Mouse (Mus musculus): ENCODE data around the gene Arhgdib. TPM values are rescaled to one million over a fixed set of nuclear protein-coding genes. Genes with fewer than 3 reads are reported as not detected.

Arhgdib gene
- 2,381 TPM for polyA plus RNA-seq (2017; shearing (Covaris generic))

GRCm38 (mm10) chr6:136941051-136942021 is at the start of gene Arhgdib:
Gene Arhgdib, minus strand, starts transcription at chr6:136941899.

DNA sequence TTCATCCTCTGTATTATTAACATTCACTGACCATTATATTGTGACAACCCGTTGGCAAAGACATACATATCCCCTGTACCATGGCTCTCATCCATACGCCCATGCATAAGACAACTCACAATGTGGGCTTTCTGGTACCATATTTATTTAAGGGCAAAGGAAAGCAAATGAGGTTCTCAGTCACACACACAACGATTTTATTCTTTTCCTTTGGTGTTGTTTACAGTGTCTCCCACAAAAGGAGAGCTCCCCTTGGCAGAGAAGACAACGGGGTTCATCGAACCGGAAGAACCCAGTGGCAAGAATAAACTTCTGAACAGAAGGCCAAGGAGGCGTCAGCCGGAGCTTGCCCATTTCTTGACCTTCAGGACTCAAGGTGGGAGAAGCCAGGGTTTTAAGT is 18.2 kb downstream of the Arhgdib start, which contains the start of gene Pde6h:
Pde6h (plus strand) TSS at position 301 of the 400 bp plus-strand sequence.

DNA sequence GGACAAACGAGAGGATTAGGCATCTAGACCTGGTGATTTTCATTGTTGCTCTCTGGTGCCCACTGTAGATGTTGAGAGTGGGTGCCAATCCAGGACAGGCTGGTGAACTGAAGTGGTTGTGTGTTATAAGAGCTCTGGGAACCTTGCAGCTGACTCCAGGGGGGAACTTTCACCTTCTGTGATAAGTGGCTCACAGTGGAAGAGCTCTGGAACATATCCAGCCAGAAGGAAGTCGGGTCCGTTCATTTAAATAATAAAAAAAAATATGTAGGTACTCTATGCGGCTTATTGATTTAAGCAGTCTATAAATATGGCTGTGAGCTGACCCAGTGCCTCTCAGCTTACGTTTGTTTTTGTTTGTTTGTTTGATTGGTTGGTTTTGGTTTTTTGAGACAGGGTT is 19.6 kb downstream of the Arhgdib start, which contains the start of gene Erp27:
Erp27 (minus strand) TSS at position 101 of the 400 bp plus-strand sequence.

DNA sequence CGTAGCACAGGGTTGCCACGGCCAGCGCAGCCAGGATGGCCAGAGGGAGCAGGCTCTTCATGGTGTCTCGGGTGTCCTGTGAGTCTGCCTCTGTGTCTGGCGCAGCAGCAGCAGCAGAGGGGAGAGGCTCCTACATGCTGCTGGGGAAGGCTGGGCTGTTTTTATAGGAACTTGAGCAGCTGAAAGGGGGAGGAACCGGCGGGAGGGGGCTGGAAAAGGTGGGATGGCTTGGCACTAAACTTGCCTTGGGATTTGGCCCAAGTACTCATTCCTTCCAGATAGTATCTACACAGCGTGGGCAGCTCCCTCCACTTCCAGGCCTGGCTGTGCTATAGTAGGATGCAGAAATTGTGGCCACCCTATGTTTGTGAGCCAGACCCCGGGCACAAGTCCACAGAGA is 66.0 kb downstream of the Arhgdib start, which contains the start of gene Mgp:
Mgp (minus strand) TSS at position 154 of the 400 bp plus-strand sequence.

Other genes starting within 250 kb of the Arhgdib start
- not detected for gene Gucy2c, start 160.1 kb downstream of the Arhgdib start, polyA plus RNA-seq (2017; shearing (Covaris generic))
- gene Hist4h4, start 137.5 kb downstream of the Arhgdib start, polyA plus RNA-seq (2017; shearing (Covaris generic)), result 1.1 TPM
- 152 TPM for gene H2afj, start 133.7 kb downstream of the Arhgdib start, polyA plus RNA-seq (2017; shearing (Covaris generic))
- 2.6 TPM for gene BC049715, start 114.3 kb downstream of the Arhgdib start, polyA plus RNA-seq (2017; shearing (Covaris generic))
- 113 TPM for gene Wbp11, start 113.7 kb downstream of the Arhgdib start, polyA plus RNA-seq (2017; shearing (Covaris generic))
- not detected for gene Smco3, start 106.4 kb downstream of the Arhgdib start, polyA plus RNA-seq (2017; shearing (Covaris generic))
- gene Art4, start 84.2 kb downstream of the Arhgdib start, polyA plus RNA-seq (2017; shearing (Covaris generic)), result 6.3 TPM
- gene Mgp, start 66.1 kb downstream of the Arhgdib start, polyA plus RNA-seq (2017; shearing (Covaris generic)), result not detected
- gene Erp27, start 19.7 kb downstream of the Arhgdib start, polyA plus RNA-seq (2017; shearing (Covaris generic)), result 1.6 TPM
- gene Pde6h, start 18.1 kb downstream of the Arhgdib start, polyA plus RNA-seq (2017; shearing (Covaris generic)), result 0.11 TPM
- not detected for gene Rerg, start 228.6 kb upstream of the Arhgdib start, polyA plus RNA-seq (2017; shearing (Covaris generic))